Mouse (Mus musculus) hindbrain, embryonic 14.5 days (tissue): ENCODE measurements around the gene Tcerg1l. TPM values are rescaled to one million over a fixed set of nuclear protein-coding genes. Genes with fewer than 3 reads are reported as not detected.

Experiments used
- ATAC-seq: fragments of 200-750 bp; cut with Nextera tagmentation; 2 replicates; pipeline ENCODE4 v1.8.0; 2017; ENCODE audit warnings: moderate number of reproducible peaks, mild to moderate bottlenecking, moderate TSS enrichment, moderate library complexity; ENCODE audit not compliant: low FRiP score
- DNase-seq: peaks from one replicate; pipeline ENCODE4 v3.0.0-alpha.2; 2015; ENCODE audit warnings: low spot score
- H3K27ac ChIP-seq: fragments of 300-500 bp; sonication (generic); 2 replicates; pipeline ENCODE4 v1.5.1; 2014; ENCODE audit warnings: mild to moderate bottlenecking, moderate library complexity
- H3K27me3 ChIP-seq: fragments of 300-500 bp; sonication (generic); 2 replicates; pipeline ENCODE4 v1.6.1; 2014; ENCODE audit warnings: mild to moderate bottlenecking, low read length, mixed read lengths; ENCODE audit not compliant: control insufficient read depth, insufficient read depth
- H3K36me3 ChIP-seq: fragments of 300-500 bp; sonication (generic); replicated peaks from 2 replicates; pipeline ENCODE4 v1.6.1; 2014; ENCODE audit not compliant: control insufficient read depth, insufficient read depth
- H3K4me1 ChIP-seq: fragments of 300-500 bp; sonication (generic); replicated peaks from 2 replicates; pipeline ENCODE4 v1.6.1; 2014; ENCODE audit warnings: antibody characterized with exemption, low read length, mixed read lengths; ENCODE audit not compliant: control insufficient read depth, insufficient read depth
- H3K4me2 ChIP-seq: fragments of 300-500 bp; sonication (generic); replicated peaks from 2 replicates; pipeline ENCODE4 v1.6.1; 2014; ENCODE audit warnings: mild to moderate bottlenecking, moderate library complexity
- H3K4me3 ChIP-seq: fragments of 300-500 bp; sonication (generic); replicated peaks from 2 replicates; pipeline ENCODE4 v1.5.1; 2014; ENCODE audit warnings: mild to moderate bottlenecking, low read length
- H3K9ac ChIP-seq: fragments of 300-500 bp; sonication (generic); 2 replicates; pipeline ENCODE4 v1.6.1; 2014
- H3K9me3 ChIP-seq: fragments of 300-500 bp; sonication (generic); 2 replicates; pipeline ENCODE4 v1.6.1; 2016; ENCODE audit warnings: low read length; ENCODE audit not compliant: control insufficient read depth
- WGBS: fragments of 180-500 bp; shearing (Covaris S2); extraction: QIAGEN DNeasy Blood & Tissue Kit; methylation state at CpG from one replicate; pipeline ENCODE4 v1.1.7; 2014; 5-methylcytosine and 5-hydroxymethylcytosine counted together
- polyA plus RNA-seq: library from polyadenylated mRNA; unstranded; fragments of >200 nt; fragmentation: Nextera tagmentation; extraction: Ambion mirVana; gene quantifications from 2 replicates; pipeline ENCODE4 v1.2.1, GENCODE M21; 2014

The Tcerg1l gene
- polyA plus RNA-seq, 1 experiment from 2014 or later, result 39.7 TPM

GRCm38 (mm10) chr7:138269386-138269785 is 128.1 kb downstream of the Tcerg1l start:
- ATAC-seq, result no peak
- no peak overlapping the region for H3K27ac ChIP-seq
- DNase-seq, result no peak
- no peak overlapping the region for H3K9ac ChIP-seq
- no peaks in the 10 kb centered on the region for H3K27me3 ChIP-seq
- H3K4me3 ChIP-seq, result no peak overlapping the region
- H3K4me1 ChIP-seq, result peaks cover 7% of the 10 kb centered on the region; the same call in 1 of the 2 replicates
- WGBS, result 60% methylated on average over 8 of the region's 8 CpGs
- no peak overlapping the region for H3K4me2 ChIP-seq
- H3K9me3 ChIP-seq, result no peaks in the 10 kb centered on the region
- H3K36me3 ChIP-seq, result no peaks in the 10 kb centered on the region

DNA sequence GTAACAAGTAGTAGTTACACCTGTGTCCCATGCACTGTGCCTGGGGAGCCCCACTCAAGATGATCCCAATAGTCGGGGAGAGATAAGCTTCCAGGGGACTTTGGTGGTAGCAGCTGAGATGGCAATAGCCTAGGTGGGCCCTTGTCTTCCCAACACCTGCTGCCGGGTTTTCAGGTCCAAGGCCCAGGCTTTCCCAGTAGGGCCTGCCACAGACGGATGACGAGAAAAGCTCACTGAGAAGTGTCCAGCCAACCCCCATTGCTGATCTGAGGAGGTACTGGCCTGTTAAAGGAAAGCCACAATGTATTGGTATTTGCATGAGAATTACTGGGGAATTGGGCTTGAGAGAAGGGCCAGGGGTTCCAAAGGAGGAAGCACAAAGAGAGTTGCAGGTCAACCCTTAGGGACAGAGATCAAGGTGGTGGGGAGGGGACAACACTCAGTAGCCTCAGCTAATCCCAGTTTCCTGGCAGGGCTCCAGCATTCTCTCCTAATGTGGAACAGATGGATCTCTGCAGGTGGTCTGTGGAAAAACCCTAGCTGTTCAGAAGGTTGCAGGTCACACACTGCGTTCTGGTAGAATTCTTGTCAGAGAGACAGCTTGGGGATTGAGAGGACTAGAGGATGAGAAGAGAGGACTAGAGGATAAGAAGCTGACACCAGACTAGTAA is 129.4 kb downstream of the Tcerg1l start:
- Histone ChIP-seq H3K4me3 (no peak overlapping the region), H3K27ac (no peak overlapping the region), H3K27me3 (no peaks in the 10 kb centered on the region), H3K4me2 (no peak overlapping the region), H3K9ac (no peak overlapping the region), H3K36me3 (no peaks in the 10 kb centered on the region), H3K4me1 (peaks cover 7% of the 10 kb centered on the region; the same call in 1 of the 2 replicates), H3K9me3 (no peaks in the 10 kb centered on the region)
- DNase-seq (no peak), ATAC-seq (no peak)
- WGBS, result 43% methylated on average over 5 of the region's 5 CpGs

- ATAC-seq (0 out of 2 replicates have a peak, but pooled peaks have one; percentile 21), DNase-seq (no peak)
- H3K27ac ChIP-seq, result no peak overlapping the region
- no peaks in the 10 kb centered on the region for H3K36me3 ChIP-seq
- no peaks in the 10 kb centered on the region for H3K9me3 ChIP-seq
- no peak overlapping the region for H3K4me3 ChIP-seq
- H3K9ac ChIP-seq, result no peak overlapping the region
- no peak overlapping the region for H3K4me2 ChIP-seq
- no peaks in the 10 kb centered on the region for H3K27me3 ChIP-seq
- H3K4me1 ChIP-seq, result no peaks in the 10 kb centered on the region
- 72% methylated on average over 5 of the region's 5 CpGs for WGBS
Measured at GRCm38 (mm10) chr7:138248612-138249011, 148.9 kb downstream of the Tcerg1l start.

DNA sequence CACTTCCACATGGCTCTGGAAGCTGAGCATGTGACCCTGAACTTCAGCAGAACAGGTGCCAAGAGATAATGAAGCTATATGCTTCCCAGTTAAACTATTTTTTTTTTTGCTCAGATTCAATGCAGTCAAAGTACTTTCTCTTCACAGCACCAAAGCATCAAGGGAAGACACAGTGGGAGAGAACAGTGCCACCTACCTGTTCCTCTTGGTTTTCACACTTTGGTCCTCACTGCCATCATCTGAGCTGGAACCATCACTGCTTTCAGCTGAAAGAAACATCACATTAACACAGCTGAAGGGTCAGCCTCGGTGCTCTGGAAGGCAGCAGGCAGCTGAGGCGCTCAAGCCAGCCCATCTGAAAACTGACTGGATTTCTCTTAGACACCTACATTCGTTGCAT is 149.4 kb downstream of the Tcerg1l start:
- Histone ChIP-seq H3K36me3 (no peaks in the 10 kb centered on the region), H3K4me1 (no peaks in the 10 kb centered on the region), H3K9ac (no peak overlapping the region), H3K4me3 (no peak overlapping the region), H3K27ac (no peak overlapping the region), H3K27me3 (no peaks in the 10 kb centered on the region), H3K9me3 (no peaks in the 10 kb centered on the region), H3K4me2 (no peak overlapping the region)
- DNase-seq (peak; percentile 59), ATAC-seq (no peak)
- WGBS, result 77% methylated on average over 3 of the region's 3 CpGs

GRCm38 (mm10) chr7:138246684-138247083 is 150.8 kb downstream of the Tcerg1l start:
- Histone ChIP-seq H3K9me3 (no peaks in the 10 kb centered on the region), H3K4me2 (no peak overlapping the region), H3K27me3 (no peaks in the 10 kb centered on the region), H3K4me3 (no peak overlapping the region), H3K9ac (no peak overlapping the region), H3K4me1 (no peaks in the 10 kb centered on the region), H3K27ac (no peak overlapping the region), H3K36me3 (no peaks in the 10 kb centered on the region)
- 53% methylated on average over 2 of the region's 2 CpGs for WGBS
- DNase-seq, result no peak
- ATAC-seq, result no peak

GRCm38 (mm10) chr7:138242229-138242628 is 155.3 kb downstream of the Tcerg1l start:
- no peaks in the 10 kb centered on the region for H3K4me1 ChIP-seq
- ATAC-seq (no peak), DNase-seq (no peak)
- no peaks in the 10 kb centered on the region for H3K36me3 ChIP-seq
- no peak overlapping the region for H3K4me3 ChIP-seq
- no peak overlapping the region for H3K9ac ChIP-seq
- 88% methylated on average over 5 of the region's 5 CpGs for WGBS
- no peaks in the 10 kb centered on the region for H3K9me3 ChIP-seq
- H3K27me3 ChIP-seq, result no peaks in the 10 kb centered on the region
- no peak overlapping the region for H3K27ac ChIP-seq
- no peak overlapping the region for H3K4me2 ChIP-seq

DNA sequence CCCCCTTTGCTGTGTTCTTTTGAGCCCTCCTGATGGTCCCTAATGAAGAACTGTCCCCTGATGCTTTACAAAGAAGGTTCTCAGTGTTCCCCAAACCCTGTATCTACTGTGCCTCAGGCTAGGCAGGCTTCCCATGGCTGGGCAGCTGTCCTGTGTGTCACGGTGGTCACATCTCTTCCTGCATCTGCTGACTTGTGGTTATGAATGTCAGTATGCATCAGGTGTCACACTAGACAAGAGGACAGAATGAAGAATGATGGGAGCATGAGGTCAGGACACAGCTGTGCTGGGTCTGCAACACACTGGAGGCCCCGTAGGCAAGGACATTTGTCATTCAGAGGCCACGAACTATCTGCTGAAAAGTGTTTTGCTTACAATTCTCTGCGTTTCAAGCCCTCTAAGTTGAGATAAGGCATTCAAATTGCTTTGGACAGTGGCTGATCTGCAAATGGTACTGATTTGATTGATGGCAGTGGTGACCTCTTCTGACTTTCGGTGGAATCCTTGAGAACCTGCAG is 159.8 kb downstream of the Tcerg1l start:
- no peak for ATAC-seq
- DNase-seq, result no peak

DNA sequence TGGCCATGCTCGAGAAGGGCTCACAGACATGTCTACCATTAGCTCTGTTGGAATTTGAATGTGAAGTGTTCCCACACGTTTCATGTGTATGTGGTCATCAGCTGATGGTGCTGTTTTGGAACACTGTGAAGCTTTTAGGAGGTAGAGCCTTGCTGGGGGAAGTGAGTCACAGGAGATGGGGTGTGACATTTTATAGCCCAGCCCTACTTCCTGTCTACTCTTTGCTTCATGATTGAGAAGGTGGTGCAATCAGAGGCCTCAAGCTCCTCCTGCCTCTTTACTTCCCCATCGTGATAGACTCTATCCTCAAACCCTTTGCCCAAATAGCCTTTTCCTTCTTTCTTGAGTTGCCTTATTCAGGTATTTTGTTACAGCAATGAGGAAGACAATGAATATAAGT is 173.3 kb downstream of the Tcerg1l start:
- Histone ChIP-seq H3K4me1 (peaks cover 12% of the 10 kb centered on the region), H3K27ac (no peak overlapping the region), H3K36me3 (no peaks in the 10 kb centered on the region), H3K4me3 (no peak overlapping the region), H3K27me3 (no peaks in the 10 kb centered on the region), H3K9ac (no peak overlapping the region), H3K4me2 (no peak overlapping the region), H3K9me3 (no peaks in the 10 kb centered on the region)
- ATAC-seq (no peak), DNase-seq (no peak)
- 81% methylated on average over 3 of the region's 3 CpGs for WGBS

More for the DNA sequence above, 159.8 kb downstream of the Tcerg1l start:
- no peak overlapping the region for H3K4me2 ChIP-seq
- H3K4me3 ChIP-seq, result no peak overlapping the region
- H3K36me3 ChIP-seq, result no peaks in the 10 kb centered on the region
- no peaks in the 10 kb centered on the region for H3K9me3 ChIP-seq
- H3K27ac ChIP-seq, result no peak overlapping the region
- no peak overlapping the region for H3K9ac ChIP-seq
- 55% methylated on average over 5 of the region's 5 CpGs for WGBS
- H3K4me1 ChIP-seq, result no peaks in the 10 kb centered on the region
- H3K27me3 ChIP-seq, result no peaks in the 10 kb centered on the region

- Histone ChIP-seq H3K4me2 (no peak overlapping the region), H3K27me3 (no peaks in the 10 kb centered on the region), H3K9me3 (no peaks in the 10 kb centered on the region), H3K27ac (no peak overlapping the region), H3K9ac (no peak overlapping the region), H3K4me1 (peaks cover 9% of the 10 kb centered on the region; the same call in 1 of the 2 replicates), H3K4me3 (no peak overlapping the region), H3K36me3 (no peaks in the 10 kb centered on the region)
- DNase-seq (no peak), ATAC-seq (no peak)
- WGBS, result 74% methylated on average over 4 of the region's 4 CpGs
Measured at GRCm38 (mm10) chr7:138222951-138223350, 174.6 kb downstream of the Tcerg1l start.
